Mouse (Mus musculus) urinary bladder, postnatal 0 days (tissue): ENCODE results near the gene Ttll11. TPM values are rescaled to one million over a fixed set of nuclear protein-coding genes. Genes with fewer than 3 reads are reported as not detected.

Experiments used
- polyA plus RNA-seq: library from polyadenylated mRNA; unstranded; fragments of >200 nt; fragmentation: Nextera tagmentation; extraction: Ambion mirVana; gene quantifications from 2 replicates; pipeline ENCODE4 v1.2.1, GENCODE M21; 2015

The Ttll11 gene
- polyA plus RNA-seq: 0.59 and 1.2 TPM in 2 replicates

DNA sequence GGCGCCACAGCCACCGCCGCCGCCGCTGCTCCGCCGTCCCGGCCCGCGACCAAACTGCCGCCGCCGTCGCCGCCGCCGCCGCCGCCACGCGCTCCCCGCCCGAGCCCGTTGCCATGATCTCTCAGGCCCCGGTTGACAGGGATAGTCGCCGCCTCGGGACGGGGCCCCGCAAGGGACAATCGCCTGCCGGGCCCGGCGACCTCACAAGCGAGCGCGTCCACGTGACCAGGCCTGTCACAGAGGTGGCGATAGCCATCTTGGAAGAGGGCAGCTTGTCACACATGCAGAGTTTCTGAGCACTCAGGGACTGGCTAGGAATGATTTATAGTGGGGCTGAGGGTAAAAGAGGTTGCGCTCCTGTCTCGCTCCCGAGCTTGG is at the start of gene Ttll11:
Gene Ttll11, minus strand, starts transcription at position 270 of the 378 bp plus-strand sequence.

Other genes with a start within 250 kb of the Ttll11 start
- gene Ndufa8, start 69.5 kb upstream of the Ttll11 start, polyA plus RNA-seq: 198 and 213 TPM in 2 replicates
- gene Morn5, start 69.5 kb upstream of the Ttll11 start, polyA plus RNA-seq: not detected in 2 replicates
- gene Lhx6, start 125.5 kb upstream of the Ttll11 start, polyA plus RNA-seq: 0.55 and 0.69 TPM in 2 replicates
- gene Mrrf, start 156.5 kb upstream of the Ttll11 start, polyA plus RNA-seq: 25.3 and 25.5 TPM in 2 replicates
- 54.2 and 57.7 TPM in 2 replicates for gene Rbm18, start 156.9 kb upstream of the Ttll11 start, polyA plus RNA-seq